Mouse (Mus musculus) T-helper 17 cell (primary cell): ENCODE measurements at regions not wholly inside any gene's neighbourhood (a gene's known extent, or its start where the extent isn't known, plus 50 kb on each side); places are given as distances from the start of the nearest gene placed in this dataset.

Experiments
- in situ Hi-C, 2 experiments: fragments of 300-600 bp; cut with MboI, MseI; formaldehyde crosslinking; loops; 1 replicate in 1 of 2; 2 replicates in 1 of 2; pipeline ENCODE4 v1.15.1; 2025; ENCODE audit warnings: high pct_unique_total_duplicates in 2 of 2

DNA sequence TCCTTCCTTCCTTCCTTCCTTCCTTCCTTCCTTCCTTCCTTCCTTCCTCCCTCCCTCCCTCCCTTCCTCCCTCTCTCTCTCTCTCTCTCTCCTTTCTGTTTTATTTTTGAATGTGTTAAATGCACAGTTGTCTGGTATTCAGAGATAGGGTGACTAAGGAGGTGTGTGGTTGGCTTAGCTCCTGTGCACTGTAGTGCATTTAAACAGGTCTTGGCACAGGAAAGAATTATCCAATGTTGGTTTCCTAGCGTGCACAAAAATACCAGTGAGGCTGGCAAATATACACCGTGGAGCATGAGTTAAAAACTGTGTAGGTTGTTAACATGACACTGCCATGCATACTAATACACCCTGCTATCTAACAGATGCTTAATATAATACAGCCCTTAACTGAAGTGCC lies 297.7 kb upstream of the Stt3b start:
- in situ Hi-C loops = no loop called here

DNA sequence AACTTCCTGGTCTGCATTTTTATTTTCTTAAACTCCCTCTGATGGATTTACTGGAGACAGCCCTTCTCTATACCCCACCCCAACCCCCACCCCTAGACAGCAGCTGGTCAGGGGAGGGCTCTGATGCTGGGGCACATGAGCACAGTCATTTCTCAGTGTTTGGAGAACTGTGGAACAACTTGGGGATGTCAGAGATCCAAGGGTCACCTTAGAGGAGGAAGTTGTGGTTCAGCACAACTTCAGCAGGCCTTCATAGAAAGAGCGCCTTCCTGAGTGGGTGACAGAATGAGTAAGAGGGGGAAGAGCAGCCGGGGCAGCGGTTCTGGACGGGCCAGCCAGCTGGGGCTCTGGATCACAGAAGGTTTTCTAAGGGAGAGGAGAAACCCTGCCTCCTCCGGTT lies 298.2 kb upstream of the Stt3b start:
- in situ Hi-C loops = no loop called here

DNA sequence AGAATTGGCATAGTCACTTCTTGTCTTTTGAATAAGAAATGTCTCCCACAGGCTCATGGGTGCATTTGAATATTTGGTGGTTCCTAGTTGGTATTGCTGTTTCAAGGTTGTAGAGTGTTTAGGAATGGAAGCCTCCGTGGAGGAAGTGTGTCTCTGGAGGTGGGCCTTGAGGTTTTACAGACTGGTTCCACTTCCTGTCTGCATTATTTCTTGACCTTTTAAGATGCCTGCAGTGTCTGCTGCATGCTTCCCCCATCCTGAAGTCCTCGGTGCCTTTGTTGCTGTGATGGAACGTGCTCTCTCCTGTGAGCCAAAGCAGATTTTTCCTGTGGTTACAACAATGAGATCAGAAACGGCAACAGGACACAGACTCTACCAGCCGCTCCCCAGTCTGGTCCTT lies 299.4 kb upstream of the Gadl1 start:
- in situ Hi-C loops = loop anchor here (5.0 to 10.0 kb wide), 2 partner anchors 92 to 305 kb away; no protein-coding TSS in a partner anchor

DNA sequence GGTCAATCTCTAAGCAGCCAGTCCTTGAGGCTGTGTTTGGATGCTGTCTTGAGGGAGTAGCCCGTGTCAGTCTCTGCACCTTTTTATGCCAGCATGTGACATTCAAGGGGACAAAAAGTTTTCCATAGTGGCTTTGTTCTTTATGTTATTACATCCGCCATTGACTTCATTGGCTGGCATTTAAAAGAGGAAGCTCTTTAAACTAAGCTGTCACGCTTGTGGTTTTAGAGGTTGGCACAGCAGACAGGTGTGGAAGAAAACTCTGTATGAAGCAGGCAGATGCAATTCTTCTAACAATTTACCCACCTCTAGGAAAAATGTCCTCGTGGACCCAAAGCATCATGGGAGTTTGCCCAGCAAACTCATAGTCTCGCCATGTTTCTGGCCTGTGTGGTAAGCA lies 297.5 kb upstream of the Gadl1 start:
- in situ Hi-C loops = loop anchor here (5.0 to 10.0 kb wide), 2 partner anchors 91 to 307 kb away; no protein-coding TSS in a partner anchor

DNA sequence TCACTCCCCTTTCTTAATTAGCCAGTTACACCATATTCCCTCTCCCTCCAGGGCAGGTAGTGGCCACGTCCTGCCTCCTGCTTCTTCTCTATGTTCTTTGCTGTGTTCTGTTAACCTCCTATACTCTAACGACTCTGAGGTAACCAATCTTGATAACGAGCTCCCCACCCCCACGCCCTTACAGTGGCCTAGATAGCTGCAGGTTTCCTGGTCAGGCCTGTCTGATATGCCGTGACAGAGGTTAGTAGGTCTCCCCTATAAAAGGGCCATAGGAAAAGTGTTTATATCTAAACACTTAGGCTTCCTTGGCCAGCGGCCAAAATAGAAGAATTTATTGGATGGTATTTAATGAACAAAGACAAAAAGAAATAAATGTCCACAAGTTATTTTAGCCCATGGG lies 296.3 kb upstream of the Gadl1 start:
- in situ Hi-C loops = loop anchor here (5.0 to 10.0 kb wide), 2 partner anchors 89 to 308 kb away; no protein-coding TSS in a partner anchor

DNA sequence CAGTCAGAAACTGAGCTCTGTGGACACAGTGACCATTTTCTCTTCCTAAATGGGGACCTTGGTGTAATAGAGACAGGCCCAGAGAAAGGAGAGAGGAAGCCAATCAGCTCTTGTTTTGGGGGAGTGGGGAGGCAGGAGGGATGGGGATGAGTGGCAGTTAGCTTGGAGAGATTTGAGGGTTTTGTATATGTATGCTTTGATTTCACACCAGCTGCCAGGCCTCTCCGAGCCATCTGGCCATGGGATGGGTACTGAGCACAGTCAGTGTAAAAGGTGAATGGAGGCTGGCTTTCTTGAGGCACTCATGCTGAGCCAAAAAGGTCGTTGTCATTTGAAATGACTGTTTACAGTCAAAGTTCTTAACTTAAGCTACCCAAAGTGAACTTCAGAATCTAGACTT lies 295.2 kb upstream of the Gadl1 start:
- in situ Hi-C loops = loop anchor here (5.0 to 10.0 kb wide), 2 partner anchors 88 to 309 kb away; no protein-coding TSS in a partner anchor

DNA sequence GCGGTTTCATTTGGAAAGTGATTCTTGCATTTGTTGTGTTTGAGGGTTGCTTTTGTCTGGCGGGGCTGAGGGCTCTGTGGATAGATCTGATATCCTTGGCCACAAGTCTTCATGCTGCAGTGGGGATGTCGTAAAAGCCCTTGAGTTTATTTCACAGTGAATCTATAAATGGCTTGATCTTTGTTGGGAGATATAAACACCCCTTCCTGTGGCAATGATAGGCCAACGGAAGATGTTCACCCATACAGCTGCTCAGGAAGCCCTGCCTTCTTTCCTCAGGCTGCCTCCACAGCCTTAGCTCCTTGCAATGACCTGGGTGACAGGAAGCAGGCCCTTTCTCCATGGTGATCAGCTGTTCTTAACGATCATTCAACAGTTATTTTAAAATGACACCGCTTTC lies 291.3 kb upstream of the Gadl1 start:
- in situ Hi-C loops = loop anchor here in 1 of 2 experiments (10.0 kb wide), 1 partner anchor 313 kb away; no protein-coding TSS in a partner anchor

DNA sequence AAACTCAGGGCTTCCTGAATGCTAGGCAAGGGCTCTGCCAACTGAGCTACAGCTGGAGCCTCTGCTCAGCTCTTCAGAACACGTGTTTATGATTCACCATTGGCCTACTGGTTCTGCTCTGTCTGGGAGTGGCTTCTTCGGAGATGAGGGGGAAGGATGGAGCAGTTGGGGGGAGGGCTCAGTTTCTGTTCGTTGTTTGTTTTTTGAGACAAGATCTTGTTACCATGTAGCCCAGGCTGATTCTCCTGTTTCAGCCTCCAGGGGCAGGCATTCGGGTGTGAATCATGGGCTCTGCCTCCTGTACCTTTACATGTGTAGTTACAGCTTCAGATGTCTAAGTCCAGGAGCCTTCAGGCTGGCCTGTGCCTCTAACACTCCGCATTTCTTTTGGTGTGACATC lies 285.3 kb upstream of the Gadl1 start:
- in situ Hi-C loops = no loop called here

DNA sequence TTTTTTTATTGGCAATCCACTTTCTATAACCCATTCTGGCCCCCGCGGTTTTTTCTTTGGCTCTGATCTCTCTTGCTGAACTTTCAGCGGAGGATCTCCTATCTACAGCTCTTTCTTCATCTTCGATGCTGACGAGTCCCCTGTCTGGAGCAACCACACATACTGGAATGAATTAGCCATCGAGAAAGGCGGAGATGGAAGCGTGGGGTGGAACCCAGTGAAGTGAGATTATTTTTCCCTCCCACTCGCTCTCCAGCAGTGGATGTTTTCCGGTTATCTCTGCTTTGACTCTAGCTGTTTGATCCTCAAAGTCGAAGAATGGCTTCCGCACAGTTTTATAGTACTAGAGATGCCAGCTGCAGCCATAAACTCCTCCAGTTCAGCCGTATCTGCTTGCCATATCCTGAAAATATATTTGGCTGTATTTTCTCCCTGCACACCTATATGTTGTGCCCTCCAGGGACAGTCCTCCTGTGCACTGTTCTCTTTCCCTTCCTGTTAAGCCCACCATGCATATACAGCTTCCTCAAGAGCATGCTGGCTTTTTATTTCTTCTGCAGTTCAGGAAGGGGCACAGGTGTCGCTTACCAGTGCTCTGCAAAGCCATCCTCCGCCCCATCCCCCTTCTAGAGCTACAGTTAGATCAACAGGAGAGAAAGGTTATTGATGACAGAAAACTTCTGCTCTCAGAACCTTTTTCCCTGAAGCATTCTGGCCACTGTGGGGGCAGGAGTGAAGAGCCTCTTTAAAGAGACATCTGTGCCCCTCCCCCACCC lies 284.3 kb upstream of the Gadl1 start:
- in situ Hi-C loops = no loop called here

DNA sequence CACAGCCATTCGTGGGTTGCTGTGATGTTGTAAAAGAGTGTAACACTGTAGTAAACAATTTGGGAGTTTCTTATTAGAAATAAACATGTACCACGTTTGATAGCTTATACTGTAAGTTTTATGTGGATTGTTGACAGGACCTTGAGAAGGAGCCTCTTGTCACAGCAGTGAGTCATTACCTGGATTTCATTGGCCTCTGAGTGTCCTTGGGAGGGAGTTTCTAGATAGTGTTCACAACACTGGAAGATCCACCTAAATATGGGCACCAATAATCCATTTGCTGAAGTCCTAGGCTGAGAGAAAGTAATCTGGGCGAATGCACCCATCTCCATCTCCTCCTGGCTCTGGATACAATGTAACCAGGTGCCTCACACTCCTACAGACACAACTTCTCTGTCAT lies 281.7 kb upstream of the Gadl1 start:
- in situ Hi-C loops = no loop called here

DNA sequence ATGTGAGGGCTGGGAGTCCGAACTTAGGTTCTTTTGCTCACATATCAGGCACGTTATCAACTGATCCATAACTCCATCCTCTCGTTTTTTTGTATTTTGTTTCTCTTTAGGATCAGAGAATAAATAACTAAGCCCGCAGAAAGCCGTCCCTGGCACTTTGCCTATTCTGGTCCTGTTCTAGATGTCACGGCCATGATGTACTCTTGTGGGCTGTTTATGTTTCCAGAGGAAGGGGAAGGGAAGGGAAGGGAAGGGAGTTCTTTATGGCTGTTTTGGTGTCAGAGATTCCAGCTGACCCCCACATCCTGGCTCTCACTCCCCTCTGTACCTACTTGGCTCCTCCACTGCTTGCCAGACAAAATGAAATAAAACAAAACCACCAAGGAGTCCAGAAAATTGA lies 272.1 kb upstream of the Gadl1 start:
- in situ Hi-C loops = no loop called here

DNA sequence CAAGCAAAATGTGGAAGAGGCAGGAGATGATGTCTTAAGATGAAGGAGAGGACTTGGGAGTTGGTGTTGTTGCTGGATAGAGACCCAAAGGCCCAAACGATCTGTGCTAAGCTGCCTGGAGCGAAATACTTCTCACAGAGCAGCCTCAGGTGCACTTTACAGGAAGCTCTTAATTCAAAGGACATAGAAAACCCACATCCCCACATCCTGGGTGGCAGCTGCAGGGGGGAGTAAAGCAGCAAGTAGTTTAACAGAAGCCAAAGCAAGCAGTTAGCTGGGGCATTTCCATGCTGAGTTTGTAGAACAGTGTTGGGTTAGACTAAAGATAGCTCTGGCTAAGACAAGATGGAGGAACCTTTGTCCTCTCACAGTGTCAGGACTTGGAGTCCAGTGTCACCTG lies 268.5 kb upstream of the Gadl1 start:
- in situ Hi-C loops = no loop called here

DNA sequence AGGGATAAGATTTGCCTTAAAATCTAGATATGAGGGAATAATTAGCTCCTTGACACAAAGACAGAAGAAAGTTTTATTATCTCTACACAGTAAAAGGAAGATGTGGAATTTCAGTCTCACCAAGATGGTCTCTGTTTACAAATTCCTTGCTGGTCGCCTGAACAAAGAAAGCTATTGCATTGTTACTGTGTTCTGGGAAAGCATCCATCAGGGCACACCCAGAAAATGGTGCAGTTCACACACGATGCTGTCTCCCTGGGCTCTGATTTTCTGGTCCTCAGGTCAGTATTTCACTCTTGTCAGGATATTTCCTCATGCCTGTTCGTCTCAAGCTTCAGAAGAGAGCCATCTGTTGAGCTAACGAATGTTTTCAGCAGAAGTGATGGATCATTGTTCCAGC lies 267.2 kb upstream of the Gadl1 start:
- in situ Hi-C loops = no loop called here

DNA sequence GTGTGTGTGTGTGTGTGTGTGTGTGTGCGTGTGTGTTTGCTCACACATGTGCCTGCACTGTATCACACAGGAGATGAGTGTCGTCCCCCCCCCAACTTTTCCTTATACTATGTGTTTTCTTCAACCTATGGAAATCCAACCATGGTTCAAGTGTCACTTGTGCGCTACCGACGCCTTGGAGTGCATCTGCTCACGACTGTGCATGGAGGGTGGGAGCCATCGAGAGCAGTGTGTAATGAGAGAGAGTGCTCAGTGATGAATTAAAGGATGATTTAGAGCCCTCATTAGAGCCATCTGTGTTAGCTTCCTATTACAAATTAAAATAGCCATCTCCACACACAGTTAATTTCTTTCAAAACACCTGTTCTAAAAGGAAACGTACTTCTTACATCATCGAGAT lies 264.3 kb upstream of the Gadl1 start:
- in situ Hi-C loops = no loop called here

DNA sequence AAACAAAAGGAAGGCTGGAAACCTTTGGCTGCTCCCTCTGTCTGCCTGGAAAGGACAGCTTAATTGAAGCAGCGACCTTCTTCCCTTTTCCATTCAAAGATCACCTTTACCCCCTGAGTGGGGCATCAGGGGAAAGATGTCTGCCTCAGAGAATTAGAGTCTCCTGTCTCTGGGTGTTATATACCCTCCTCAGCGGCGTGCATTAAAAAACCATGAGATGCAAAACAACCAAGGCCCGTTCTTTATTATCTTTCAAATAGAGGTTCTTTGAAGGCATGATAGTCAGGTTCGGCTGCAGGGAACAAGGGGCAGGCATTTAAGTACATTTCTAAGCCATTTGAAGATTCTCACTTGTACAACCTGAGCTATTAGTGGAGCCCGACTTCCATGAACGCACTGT lies 263.0 kb upstream of the Gadl1 start:
- in situ Hi-C loops = no loop called here

DNA sequence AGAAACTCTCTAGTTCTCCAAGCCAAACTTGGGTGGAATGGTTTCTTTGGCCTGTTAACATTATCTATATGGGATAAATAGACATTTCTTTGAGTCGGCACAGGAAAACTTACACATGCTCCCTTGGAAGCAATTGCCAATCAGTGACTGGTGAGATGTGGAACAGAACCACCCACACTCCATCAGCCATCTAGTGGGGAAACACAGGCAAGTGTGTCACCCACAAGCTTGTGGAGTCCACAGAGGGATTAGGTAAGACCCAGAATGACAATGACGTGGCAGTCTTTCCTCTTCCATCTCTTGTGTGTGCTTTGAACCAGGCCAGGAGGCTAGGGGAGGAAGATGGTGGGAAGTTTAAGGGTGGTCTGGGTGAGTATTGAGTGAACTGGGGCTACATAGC lies 257.5 kb upstream of the Gadl1 start:
- in situ Hi-C loops = no loop called here

DNA sequence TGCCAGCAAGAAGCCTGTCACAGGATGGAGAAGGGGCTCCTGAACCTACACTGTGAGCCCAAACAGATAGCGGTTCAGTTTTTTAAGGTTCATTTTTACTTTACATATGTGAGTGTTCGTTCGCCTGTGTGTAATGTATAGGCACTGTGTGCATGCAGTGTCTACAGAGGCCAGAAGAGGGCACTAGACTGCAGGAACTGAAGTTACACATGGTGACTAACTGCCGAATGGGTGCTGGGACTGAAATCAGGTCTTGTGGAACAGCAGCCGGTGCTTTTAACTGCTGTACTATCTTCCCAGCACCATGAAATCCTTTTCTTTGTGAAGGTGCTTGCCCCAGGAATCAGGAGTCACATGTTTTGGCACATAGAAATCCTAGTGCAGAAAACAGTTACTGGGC lies 256.1 kb upstream of the Gadl1 start:
- in situ Hi-C loops = no loop called here

DNA sequence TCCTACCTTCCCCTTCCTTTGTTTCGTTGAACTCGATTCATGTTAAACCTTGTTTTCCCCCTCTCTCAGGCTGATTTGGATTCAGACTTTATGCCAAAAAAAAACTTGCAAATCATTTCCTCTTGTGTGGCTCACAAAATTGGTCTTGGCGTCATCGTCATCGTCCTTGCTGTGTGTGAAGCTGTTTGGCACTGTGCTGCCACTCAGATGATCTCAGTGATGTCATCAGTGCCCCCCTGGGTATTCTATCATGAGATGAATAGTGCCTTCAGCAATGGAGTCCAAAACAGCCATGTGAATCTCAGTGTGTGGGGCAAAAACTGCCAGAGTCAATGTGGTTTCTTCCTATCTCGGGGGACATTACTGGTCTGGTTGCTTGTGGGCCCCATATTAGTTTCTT lies 254.3 kb upstream of the Gadl1 start:
- in situ Hi-C loops = no loop called here

DNA sequence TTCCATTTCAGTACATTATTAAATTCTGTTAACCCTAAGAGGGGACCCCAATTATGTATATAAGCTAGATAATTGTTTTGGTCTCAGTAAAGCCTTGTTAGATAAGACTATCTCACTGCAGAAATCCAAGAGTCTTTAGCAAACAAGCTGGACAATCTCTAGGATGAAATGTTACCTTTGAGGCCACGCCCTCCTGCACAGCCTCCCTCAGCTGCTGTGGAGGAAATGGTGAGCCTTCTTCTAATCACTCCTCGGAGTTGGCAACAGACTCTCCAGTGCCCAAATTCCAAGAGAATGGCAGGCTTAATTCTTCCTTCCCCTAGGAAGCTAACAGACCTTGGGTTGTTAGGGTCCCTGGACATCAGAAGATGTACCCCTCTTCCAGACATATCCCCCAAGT lies 252.7 kb upstream of the Gadl1 start:
- in situ Hi-C loops = no loop called here

DNA sequence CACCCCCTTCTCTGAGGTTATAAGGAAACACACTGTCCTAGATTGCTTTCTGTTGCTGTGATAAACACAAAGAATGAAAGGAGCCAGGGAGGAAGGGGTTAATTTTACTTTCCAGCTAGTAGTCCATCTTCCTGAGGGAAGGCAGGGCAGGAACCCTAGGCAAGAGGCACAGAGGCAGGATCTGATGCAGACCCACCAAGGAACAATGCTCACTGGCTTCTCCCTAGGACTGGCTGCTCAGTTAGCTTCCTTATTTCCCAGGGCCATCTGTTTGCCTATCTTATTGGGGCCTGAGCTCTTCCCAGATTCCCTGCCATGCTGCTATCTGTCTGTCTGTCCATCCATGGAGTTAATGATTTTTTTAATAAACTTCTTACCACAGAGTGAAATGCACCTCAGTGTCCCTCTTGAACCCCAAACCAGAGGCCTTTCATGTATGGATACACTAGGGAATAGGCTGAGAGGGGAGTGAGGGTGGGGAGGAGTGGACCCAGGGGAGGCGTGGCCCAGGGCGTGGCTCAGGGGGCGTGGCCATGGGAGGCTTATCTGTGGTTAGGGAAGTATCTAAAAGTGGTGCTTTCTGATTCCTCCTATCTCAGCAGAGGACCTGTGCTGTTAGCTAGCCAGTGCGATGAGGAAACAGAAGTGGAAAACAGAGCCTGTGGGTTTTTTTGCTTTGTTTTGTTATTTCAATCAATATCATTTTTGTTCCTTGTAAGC lies 252.1 kb upstream of the Gadl1 start:
- in situ Hi-C loops = no loop called here

DNA sequence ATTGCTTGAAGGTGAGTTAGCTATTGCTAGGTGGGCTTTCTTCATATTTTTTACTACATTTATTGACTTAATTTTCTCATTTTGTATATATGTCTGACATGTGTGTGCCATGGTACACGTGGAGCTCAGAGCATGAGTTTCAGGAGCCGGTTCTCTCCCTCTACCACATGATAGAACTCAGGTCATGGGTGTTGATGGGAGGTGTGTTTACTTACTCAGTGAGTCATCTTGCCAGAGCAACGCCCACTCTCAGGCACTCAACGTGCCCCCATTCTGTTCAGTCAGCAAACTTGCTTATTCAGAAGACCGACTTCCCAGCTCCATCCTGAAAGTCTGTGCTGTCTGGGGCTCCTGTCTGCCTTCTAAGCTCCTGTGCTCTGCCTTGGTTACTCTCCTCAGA lies 250.8 kb upstream of the Gadl1 start:
- in situ Hi-C loops = no loop called here

DNA sequence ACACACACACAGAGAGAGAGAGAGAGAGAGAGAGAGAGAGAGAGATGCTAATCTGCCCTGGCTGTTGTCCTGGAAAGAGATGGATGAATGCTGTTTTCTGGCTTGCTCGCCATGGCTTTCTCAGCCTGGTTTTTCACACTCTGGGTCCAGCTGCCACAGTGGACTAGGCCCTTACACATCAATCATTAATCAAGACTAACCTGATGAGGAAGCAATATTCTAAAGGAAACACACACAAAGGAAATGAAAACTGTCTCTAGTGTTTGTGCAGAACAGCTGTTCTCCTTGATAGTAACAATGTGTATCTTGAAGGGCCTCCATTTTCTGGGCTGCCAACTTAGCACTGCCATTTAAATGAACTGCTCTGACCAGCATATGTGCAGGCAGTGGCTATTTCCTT lies 248.9 kb upstream of the Gadl1 start:
- in situ Hi-C loops = no loop called here

DNA sequence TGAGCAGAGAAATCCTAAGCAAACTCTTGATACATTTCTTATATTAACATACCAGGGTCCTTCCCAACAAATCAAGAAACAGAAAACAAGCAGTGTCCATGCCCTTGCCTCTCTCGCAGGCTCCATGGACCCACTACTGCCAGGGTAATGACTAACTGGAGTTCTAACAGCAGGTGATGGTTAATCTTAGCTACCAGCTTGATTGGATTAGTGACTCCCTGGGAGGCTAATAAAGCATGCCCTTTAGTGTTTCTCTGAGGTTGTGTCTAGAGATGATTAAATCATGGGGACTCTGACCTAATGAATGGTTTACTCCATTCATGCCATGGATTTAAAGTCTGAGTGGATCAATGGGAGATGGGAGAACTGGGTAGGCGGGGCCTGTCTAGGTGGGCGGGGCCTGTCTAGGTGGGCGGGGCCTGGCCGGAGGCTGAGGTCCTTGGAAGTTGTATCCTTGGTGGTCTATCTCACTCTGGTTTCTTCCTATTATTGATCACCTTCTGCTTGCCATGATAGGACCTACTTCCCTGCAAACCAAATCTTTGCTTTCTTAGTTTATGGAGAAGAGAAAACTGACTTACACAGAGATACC lies 247.3 kb upstream of the Gadl1 start:
- in situ Hi-C loops = no loop called here
